Mouse (Mus musculus): ENCODE data around the gene Setmar.

The Setmar gene

DNA sequence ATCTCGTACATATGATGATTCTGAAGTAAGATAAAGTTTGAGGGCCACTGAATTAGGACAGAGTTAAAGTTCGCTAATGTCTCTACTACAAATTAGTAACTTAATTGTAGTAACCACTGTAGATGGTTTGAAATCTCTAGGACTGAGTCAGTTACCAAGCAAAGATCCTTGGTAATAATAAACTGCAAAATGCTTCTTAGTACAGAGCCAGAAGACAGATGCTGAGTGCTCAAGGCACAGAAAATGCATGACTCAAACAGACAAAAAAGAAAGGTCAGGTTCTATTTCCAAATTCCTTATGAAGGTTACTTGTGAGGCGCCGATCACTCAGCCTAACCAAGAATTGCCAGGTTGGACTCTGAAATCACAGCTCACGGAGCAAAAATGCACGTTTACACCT lies 53.0 kb downstream of the Setmar start:
- no peak for DNase-seq

DNA sequence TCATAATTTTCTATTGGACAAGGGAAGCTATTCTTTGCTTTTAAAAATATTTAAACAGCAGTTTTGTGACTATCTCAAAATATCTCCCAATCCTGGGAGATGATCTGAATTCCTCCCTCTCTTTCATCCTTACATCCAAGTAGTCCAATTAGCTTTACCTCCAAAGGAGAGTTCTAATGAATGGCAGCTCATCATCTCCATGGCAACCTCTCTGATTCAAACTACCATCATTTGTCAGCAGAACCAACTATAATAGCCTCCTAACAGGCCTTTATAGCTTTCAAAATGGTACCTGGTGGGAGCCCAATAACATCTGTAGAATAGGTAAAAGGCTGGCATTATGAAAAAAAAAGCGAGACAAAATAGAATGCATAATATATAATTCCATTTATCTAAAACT lies 60.6 kb downstream of the Setmar start:
- DNase-seq, result no peak

DNA sequence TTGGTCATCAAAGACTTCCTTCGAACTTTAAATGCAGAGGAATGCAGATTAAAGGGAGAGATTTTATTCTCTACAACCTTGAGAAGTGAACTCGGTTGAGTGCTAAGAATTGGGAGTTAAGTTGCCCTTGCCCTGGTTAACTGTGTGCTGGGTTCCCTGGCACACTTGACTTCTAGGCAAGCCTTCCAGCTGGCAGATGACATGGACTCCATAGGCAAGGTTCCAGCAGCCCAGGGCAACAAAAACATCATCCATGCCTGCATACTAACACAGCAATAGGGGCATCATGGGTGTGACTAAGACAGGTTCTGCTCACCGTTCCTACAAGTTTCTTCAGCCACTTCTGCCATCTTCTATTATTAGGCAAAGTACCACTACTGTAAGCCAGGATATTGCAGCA lies 61.8 kb downstream of the Setmar start:
- DNase-seq, result no peak

Data from lung, adult 18-20 months (tissue).